Mouse (Mus musculus) CD8-positive naive resting alpha-beta T cell, adult 57 days (primary cell): ENCODE data around the gene Gm9936. TPM values are rescaled to one million over a fixed set of nuclear protein-coding genes. Genes with fewer than 3 reads are reported as not detected.

Experiments
- total RNA-seq: library from RNA; stranded (reverse); gene quantifications from one replicate; pipeline ENCODE4 v1.2.4, GENCODE M21; 2023

Gene Gm9936
- total RNA-seq, result not detected

GRCm38 (mm10) chr5:114858582-114858981, at the start of gene Gm9936:
Gm9936 (minus strand) TSS chr5:114858682.

DNA sequence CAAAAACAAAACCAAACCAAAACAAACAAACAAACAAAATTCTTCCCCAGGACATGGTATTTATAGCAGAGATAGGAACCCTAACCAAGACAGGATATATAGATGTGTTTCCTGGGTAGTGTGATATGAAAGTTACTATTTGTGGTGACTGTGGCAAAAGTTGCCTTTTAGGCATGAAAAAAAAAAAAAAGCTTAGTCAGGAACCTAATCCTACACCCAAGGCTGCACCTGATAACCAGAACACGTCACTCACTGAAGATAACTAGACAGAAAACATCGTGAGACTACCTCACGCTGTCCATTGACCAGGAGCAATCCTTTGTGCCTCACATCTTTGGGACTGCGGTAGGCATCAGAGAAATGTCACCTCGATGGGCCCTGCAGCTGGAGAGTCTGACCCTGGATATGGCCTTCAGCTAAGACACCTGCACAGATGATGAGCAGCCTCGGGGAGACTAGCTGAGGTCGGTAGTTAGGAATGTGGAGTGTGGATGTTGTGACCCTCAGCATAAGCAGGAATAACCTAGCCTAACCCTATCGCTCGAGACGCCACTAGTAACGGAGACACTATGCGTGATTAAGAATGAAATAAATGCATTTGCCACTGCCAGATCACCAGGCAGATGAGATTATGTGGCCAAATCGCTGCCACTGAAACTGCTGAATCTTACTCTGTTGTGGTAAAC, 38.3 kb upstream of the Gm9936 start, which contains the start of gene Oasl2:
Gene Oasl2 (plus strand): TSS at position 249 of the 686 bp plus-strand sequence.

GRCm38 (mm10) chr5:114853364-114853763, 5.1 kb downstream of the Gm9936 start, which contains the start of gene 4930519G04Rik:
4930519G04Rik (plus strand) TSS chr5:114853664.

GRCm38 (mm10) chr5:114822796-114823688, 35.4 kb downstream of the Gm9936 start, which contains the start of gene 1500011B03Rik:
1500011B03Rik (minus strand) TSS chr5:114823468.

Other genes with a start within 250 kb of the Gm9936 start
- 0.34 TPM for gene Trpv4, start 200.3 kb downstream of the Gm9936 start, total RNA-seq
- gene Gltp, start 167.7 kb downstream of the Gm9936 start, total RNA-seq, result 116 TPM
- gene Tchp, start 150.9 kb downstream of the Gm9936 start, total RNA-seq, result 22.7 TPM
- gene Ankrd13a, start 84.0 kb downstream of the Gm9936 start, total RNA-seq, result 149 TPM
- gene Git2, start 83.2 kb downstream of the Gm9936 start, total RNA-seq, result 162 TPM
- 51.1 TPM for gene 1500011B03Rik, start 35.2 kb downstream of the Gm9936 start, total RNA-seq
- not detected for gene 4930519G04Rik, start 5.0 kb downstream of the Gm9936 start, total RNA-seq
- gene Oasl2, start 38.3 kb upstream of the Gm9936 start, total RNA-seq, result 7.9 TPM
- 6.7 TPM for gene Oasl1, start 64.6 kb upstream of the Gm9936 start, total RNA-seq
- 43.7 TPM for gene 2210016L21Rik, start 83.5 kb upstream of the Gm9936 start, total RNA-seq
- not detected for gene Hnf1a, start 112.4 kb upstream of the Gm9936 start, total RNA-seq
- gene Sppl3, start 152.5 kb upstream of the Gm9936 start, total RNA-seq, result 63.1 TPM
- gene Gm10401, start 239.6 kb upstream of the Gm9936 start, total RNA-seq, result not detected